Mouse (Mus musculus) cerebellum, postnatal 10 days (tissue): ENCODE measurements around the gene Cacna1d.

Experiments used
- DNase-seq, 2 experiments: peaks; one replicate each; pipeline ENCODE4 v3.0.0; 2021; ENCODE audit warnings: mixed read lengths in 2 of 2

The Cacna1d gene

GRCm38 (mm10) chr14:30327051-30327450 lies 164.2 kb downstream of the Cacna1d start:
- no peak for DNase-seq

GRCm38 (mm10) chr14:30326226-30326625 lies 165.0 kb downstream of the Cacna1d start:
- DNase-seq = no peak

- DNase-seq = no peak
Observed at GRCm38 (mm10) chr14:30324994-30325393, 166.3 kb downstream of the Cacna1d start.

GRCm38 (mm10) chr14:30318715-30319437 lies 172.4 kb downstream of the Cacna1d start:
- no peak for DNase-seq

- peak; percentile 66 to 75 for DNase-seq
Observed at GRCm38 (mm10) chr14:30318293-30318692, 173.0 kb downstream of the Cacna1d start.

GRCm38 (mm10) chr14:30317616-30318015 lies 173.6 kb downstream of the Cacna1d start:
- DNase-seq = no peak

- peak; percentile 19 to 32 for DNase-seq
Observed at GRCm38 (mm10) chr14:30311206-30311889, 179.9 kb downstream of the Cacna1d start.

GRCm38 (mm10) chr14:30310236-30310635 lies 181.0 kb downstream of the Cacna1d start:
- no peak for DNase-seq

- DNase-seq = peak in 1 of 2 experiments; percentile 21
Observed at GRCm38 (mm10) chr14:30306221-30306620, 185.0 kb downstream of the Cacna1d start.

- no peak for DNase-seq
Observed at GRCm38 (mm10) chr14:30299946-30300345, 191.3 kb downstream of the Cacna1d start.

GRCm38 (mm10) chr14:30297492-30297891 lies 193.8 kb downstream of the Cacna1d start:
- DNase-seq = no peak

GRCm38 (mm10) chr14:30292135-30292463 lies 199.2 kb downstream of the Cacna1d start:
- no peak for DNase-seq

- DNase-seq = no peak
Observed at GRCm38 (mm10) chr14:30291389-30292134, 199.7 kb downstream of the Cacna1d start.

- peak in 1 of 2 experiments; percentile 26 for DNase-seq
Observed at GRCm38 (mm10) chr14:30284446-30284845, 206.8 kb downstream of the Cacna1d start.

- no peak for DNase-seq
Observed at GRCm38 (mm10) chr14:30284022-30284421, 207.2 kb downstream of the Cacna1d start.

- no peak for DNase-seq
Observed at GRCm38 (mm10) chr14:30275572-30275971, 215.7 kb downstream of the Cacna1d start.

- no peak for DNase-seq
Observed at GRCm38 (mm10) chr14:30272976-30273375, 218.3 kb downstream of the Cacna1d start.

- DNase-seq = no peak
Observed at GRCm38 (mm10) chr14:30272523-30272922, 218.7 kb downstream of the Cacna1d start.

- DNase-seq = no peak
Observed at GRCm38 (mm10) chr14:30271856-30272255, 219.4 kb downstream of the Cacna1d start.

GRCm38 (mm10) chr14:30270350-30270749 lies 220.9 kb downstream of the Cacna1d start:
- no peak for DNase-seq

GRCm38 (mm10) chr14:30265728-30266127 lies 225.5 kb downstream of the Cacna1d start:
- peak in 1 of 2 experiments; percentile 1 for DNase-seq

GRCm38 (mm10) chr14:30261561-30262251 lies 229.5 kb downstream of the Cacna1d start:
- DNase-seq = no peak

GRCm38 (mm10) chr14:30257626-30258025 lies 233.6 kb downstream of the Cacna1d start:
- no peak for DNase-seq
